ENCODE assay signal across 8 mouse cellular contexts in the genomic region with DNA sequence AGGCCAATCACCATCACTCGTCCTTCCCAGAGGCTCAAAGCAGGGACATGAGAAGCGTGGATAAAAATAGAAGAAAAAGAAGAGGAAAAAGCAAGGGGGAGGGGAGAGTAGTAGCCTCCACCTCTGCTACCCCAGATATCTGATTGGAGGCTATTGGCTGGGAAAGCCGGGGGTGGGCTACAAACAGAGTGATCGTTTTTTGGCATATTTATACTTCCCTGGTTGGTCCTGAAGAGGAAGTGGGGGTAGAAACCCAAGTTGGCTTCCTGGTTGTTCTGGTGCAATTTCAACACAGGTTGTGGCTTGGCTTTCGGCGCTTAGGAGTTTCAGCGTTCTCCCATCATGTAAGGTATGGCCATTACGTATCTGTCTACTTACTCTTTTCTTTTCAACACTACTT. TPM values are rescaled to one million over a fixed set of nuclear protein-coding genes. Genes with fewer than 3 reads are reported as not detected.
DNase-seq lines count a peak whose midpoint lies in the region; ATAC-seq and TF ChIP-seq lines count a peak whose summit lies in the region.

A gene (plus strand): TSS at position 234 of the 400 bp plus-strand sequence.

- no peak for ATAC-seq in Patski
- ATAC-seq in forebrain, embryonic 13.5 days = no peak
- ATAC-seq in liver, embryonic 12.5 days = peak; percentile 59
- no peak for ATAC-seq in inflammation-experienced regulatory T-cells, adult 6 months

- CTCF ChIA-PET in Patski (lab: Charles Lee) = interaction anchor here (1.0 to 1.3 kb wide), 5 partner anchors 9 to 28 kb away, joined by 3 to 7 read pairs (median 3); no protein-coding TSS in a partner anchor

- H3K4me3 ChIP-seq in forebrain, embryonic 13.5 days = peak within 1 kb of the TSS; percentile 83
- peak within 1 kb of the TSS; percentile 87 for H3K4me3 ChIP-seq in hindbrain, embryonic 10.5 days
- H3K4me3 ChIP-seq in liver, embryonic 12.5 days = peak within 1 kb of the TSS; percentile 96

- H3K9me3 ChIP-seq in forebrain, embryonic 13.5 days (replicated peaks) = no peaks in the 10 kb centered on the region
- no peaks in the 10 kb centered on the region for H3K9me3 ChIP-seq in hindbrain, embryonic 10.5 days
- H3K9me3 ChIP-seq in liver, embryonic 12.5 days (replicated peaks) = no peaks in the 10 kb centered on the region

- peaks cover 12% of the 10 kb centered on the region; the same call in 1 of the 2 replicates for H3K36me3 ChIP-seq in forebrain, embryonic 13.5 days (ENCODE audit: poor library complexity, severe bottlenecking)
- H3K36me3 ChIP-seq in hindbrain, embryonic 10.5 days = peaks cover 12% of the 10 kb centered on the region; the same call in 1 of the 2 replicates
- peaks cover 27% of the 10 kb centered on the region for H3K36me3 ChIP-seq in liver, embryonic 12.5 days

- H3K4me2 ChIP-seq in forebrain, embryonic 13.5 days = peak within 1 kb of the TSS; percentile 77
- H3K4me2 ChIP-seq in liver, embryonic 12.5 days = peak within 1 kb of the TSS; percentile 96

- H3K9ac ChIP-seq in forebrain, embryonic 13.5 days = peak within 1 kb of the TSS; percentile 94
- H3K9ac ChIP-seq in liver, embryonic 12.5 days = peak within 1 kb of the TSS; percentile 99

- TF ChIP-seq CTCF in Patski (IDR thresholded peaks at IDR 0.05) = no peak

- no peaks in the 10 kb centered on the region for H3K27me3 ChIP-seq in Patski
- no peaks in the 10 kb centered on the region for H3K27me3 ChIP-seq in forebrain, embryonic 13.5 days
- H3K27me3 ChIP-seq in hindbrain, embryonic 10.5 days (ENCODE audit: insufficient read depth, poor library complexity, severe bottlenecking) = no peaks in the 10 kb centered on the region
- no peaks in the 10 kb centered on the region for H3K27me3 ChIP-seq in liver, embryonic 12.5 days (replicated peaks)

- no peak for DNase-seq in frontal cortex, adult 2 months (ENCODE audit: extremely low spot score in 1 of 2, low spot score in 1 of 2)
- no peak for DNase-seq in frontal cortex, postnatal 25 days (ENCODE audit: low spot score in 2 of 2)
- DNase-seq in Patski (ENCODE audit: low read depth, low spot score) = no peak
- DNase-seq in hindbrain, embryonic 10.5 days (ENCODE audit: low spot score) = no peak
- DNase-seq in neural tube, embryonic 10.5 days (ENCODE audit: extremely low spot score, low spot score) = peak; percentile 31

- POLR2A ChIA-PET in Patski (lab: Charles Lee) = interaction anchor here (0.9 to 1.2 kb wide), 2 partner anchors 9 to 24 kb away, joined by 3 to 4 read pairs; no protein-coding TSS in a partner anchor

- 25% methylated on average over 8 of the region's 8 CpGs for WGBS in forebrain, embryonic 13.5 days
- WGBS in hindbrain, embryonic 10.5 days = 31% methylated on average over 8 of the region's 8 CpGs
- 3% methylated on average over 8 of the region's 8 CpGs for WGBS in liver, embryonic 12.5 days (ENCODE audit: insufficient replicate concordance)

- peak within 1 kb of the TSS; percentile 92 for H3K27ac ChIP-seq in forebrain, embryonic 13.5 days
- H3K27ac ChIP-seq in hindbrain, embryonic 10.5 days = peak within 1 kb of the TSS; percentile 98
- peak within 1 kb of the TSS; percentile 95 for H3K27ac ChIP-seq in liver, embryonic 12.5 days

- H3K4me1 ChIP-seq in forebrain, embryonic 13.5 days = peaks cover 34% of the 10 kb centered on the region
- peaks cover 33% of the 10 kb centered on the region for H3K4me1 ChIP-seq in hindbrain, embryonic 10.5 days (replicated peaks)
- peaks cover 80% of the 10 kb centered on the region for H3K4me1 ChIP-seq in liver, embryonic 12.5 days

- in situ Hi-C loops in Patski (cut with MboI; ENCODE audit: low pct_unique_long_range_greater_than_20kb) = no loop called here

RNA-seq across cellular contexts. Expression of the gene that starts here (rescaled TPM):
- 36.7 and 39.9 TPM in 2 replicates for polyA plus RNA-seq in frontal cortex, adult 2 months (2012; rRNA removed)
- 13.0 TPM for polyA plus RNA-seq in Patski (2021)
- 45.2 and 49.5 TPM in 2 replicates for polyA plus RNA-seq in forebrain, embryonic 13.5 days (2015; fragmentation: Nextera tagmentation; extraction: Ambion mirVana)
- 23.1 and 23.2 TPM in 2 replicates for polyA plus RNA-seq in hindbrain, embryonic 10.5 days (2016; fragmentation: Nextera tagmentation; extraction: Ambion mirVana)
- 31.3 and 31.9 TPM in 2 replicates for polyA plus RNA-seq in liver, embryonic 12.5 days (2016; fragmentation: Nextera tagmentation; extraction: Ambion mirVana)
- 1 to 10 TPM in 1 of 3 experiments, under 1 TPM in 1, not detected in 1; 0.12 to 1.1 TPM for polyA plus RNA-seq in inflammation-experienced regulatory T-cells, adult 6 months (2017; shearing (Covaris generic))
